Mouse (Mus musculus) yolk sac, embryonic 10.5 days (tissue): ENCODE measurements around the gene Rhox2b.
"Not testable (repeated sequence)": the region's sequence is repeated elsewhere in the genome, so short reads cannot be mapped to it uniquely, and the experiment has no call there.

ENCODE experiments used
- DNase-seq: peaks from one replicate; pipeline ENCODE4 v3.0.0-alpha.2; 2017; ENCODE audit warnings: low spot score

Gene Rhox2b

DNA sequence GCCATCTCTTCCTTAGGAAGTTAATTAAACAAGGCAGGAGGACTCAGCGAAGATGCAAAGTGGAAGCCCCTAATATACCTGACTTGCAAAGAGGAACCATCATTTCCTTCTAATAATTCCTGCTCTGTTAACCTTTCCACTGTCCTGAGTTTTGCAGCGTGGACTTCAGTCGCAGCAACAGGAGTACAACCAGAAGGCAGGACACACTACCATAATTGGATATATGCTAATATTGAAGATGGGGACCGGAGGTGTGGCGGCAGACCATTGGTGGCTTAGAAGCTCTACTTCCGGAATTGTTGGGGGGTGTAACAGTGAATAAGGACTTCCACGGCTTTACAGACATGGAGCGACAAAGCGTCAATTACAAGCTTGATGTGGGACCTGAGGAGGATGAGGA lies at the start of gene Rhox2b:
Gene Rhox2b (plus strand): TSS at position 301 of the 400 bp plus-strand sequence.
- DNase-seq = not testable (repeated sequence)

DNA sequence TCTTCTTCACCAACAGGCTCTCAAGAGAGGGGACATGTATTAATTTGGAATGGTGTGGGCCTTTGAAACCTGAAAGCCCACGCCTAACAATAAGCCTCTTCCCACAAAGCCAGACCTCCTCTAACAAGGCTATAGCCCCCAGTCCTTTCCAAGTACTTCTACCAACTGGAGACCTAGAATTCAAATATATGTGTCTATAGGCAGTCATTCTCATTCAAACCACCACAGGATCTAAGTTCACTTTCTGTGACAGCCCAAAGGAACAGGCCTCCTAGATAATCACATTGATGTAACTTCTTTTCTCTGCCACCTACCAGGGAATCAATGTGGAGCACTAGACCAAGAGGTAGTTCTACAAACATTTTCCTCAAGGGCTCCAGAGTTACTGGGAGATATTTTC lies 32.1 kb upstream of the Rhox2b start, which contains the start of gene Rhox3a2:
Gene Rhox3a2 (plus strand): TSS at position 301 of the 400 bp plus-strand sequence.
- not testable (repeated sequence) for DNase-seq

DNA sequence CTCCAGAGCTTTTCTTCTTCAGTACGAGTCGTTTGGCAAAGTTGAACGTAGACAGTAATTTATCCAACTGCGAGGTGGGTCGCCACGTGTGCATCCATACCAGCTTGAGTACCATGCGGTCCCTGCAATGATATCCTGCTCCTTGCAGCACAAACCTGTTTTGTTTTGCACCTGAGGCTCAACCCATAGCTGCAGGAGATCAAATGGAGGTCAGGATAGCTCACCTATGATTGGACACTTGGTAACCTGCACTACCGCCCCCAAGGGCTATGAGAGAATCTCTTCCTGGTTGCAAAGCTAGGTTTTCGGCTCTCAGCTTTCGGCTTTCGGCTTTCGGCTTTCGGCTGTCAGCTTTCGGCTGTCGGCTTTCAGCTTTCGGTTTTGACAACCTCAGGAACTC lies 21.3 kb upstream of the Rhox2b start, which contains the start of gene Rhox4a2:
Gene Rhox4a2 (plus strand): TSS at position 301 of the 400 bp plus-strand sequence.
- DNase-seq = not testable (repeated sequence)

DNA sequence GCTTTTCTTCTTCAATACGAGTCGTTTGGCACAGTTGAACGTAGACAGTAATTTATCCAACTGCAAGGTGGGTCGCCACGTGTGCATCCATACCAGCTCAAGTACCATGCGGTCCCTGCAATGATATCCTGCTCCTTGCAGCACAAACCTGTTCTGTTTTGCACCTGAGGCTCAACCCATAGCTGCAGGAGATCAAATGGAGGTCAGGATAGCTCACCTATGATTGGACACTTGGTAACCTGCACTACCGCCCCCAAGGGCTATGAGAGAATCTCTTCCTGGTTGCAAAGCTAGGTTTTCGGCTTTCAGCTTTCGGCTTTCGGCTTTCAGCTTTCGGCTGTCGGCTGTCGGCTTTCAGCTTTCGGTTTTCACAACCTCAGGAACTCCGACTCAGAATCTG lies 20.3 kb downstream of the Rhox2b start, which contains the start of gene Rhox4b:
Gene Rhox4b (plus strand): TSS at position 301 of the 400 bp plus-strand sequence.
- not testable (repeated sequence) for DNase-seq

DNA sequence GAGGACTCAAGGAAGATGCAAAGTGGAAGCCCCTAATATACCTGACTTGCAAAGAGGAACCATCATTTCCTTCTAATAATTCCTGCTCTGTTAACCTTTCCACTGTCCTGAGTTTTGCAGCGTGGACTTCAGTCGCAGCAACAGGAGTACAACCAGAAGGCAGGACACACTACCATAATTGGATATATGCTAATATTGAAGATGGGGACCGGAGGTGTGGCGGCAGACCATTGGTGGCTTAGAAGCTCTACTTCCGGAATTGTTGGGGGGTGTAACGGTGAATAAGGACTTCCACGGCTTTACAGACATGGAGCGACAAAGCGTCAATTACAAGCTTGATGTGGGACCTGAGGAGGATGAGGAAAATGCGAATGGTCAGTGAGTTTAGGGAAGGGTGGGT lies 41.5 kb downstream of the Rhox2b start, which contains the start of gene Rhox2c:
Gene Rhox2c (plus strand): TSS at position 301 of the 400 bp plus-strand sequence.
- not testable (repeated sequence) for DNase-seq

DNA sequence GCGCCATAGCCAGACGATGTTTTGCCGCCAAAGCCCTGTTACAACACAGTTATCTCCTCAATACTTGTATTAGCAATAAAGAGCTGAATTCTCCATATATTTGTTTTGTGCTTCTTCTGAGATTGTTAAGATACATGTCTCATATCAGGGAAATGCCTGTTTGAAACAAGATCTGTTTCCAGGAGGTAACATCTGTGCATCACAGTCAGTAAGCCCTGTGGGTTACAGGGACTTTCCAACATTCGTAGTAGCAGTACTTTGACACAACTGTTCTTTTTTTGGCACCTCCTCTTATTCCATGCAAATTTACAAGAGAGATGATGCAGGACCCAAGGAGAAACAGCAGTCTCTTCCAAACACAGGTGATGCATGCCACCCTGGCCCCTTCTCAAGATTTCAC lies 46.4 kb downstream of the Rhox2b start, which contains the start of gene Rhox3c:
Gene Rhox3c (plus strand): TSS at position 301 of the 400 bp plus-strand sequence.
- DNase-seq = not testable (repeated sequence)
